Mouse (Mus musculus) brain, adult 10 weeks (tissue): Measurements from ENCODE around the gene Tmem95. TPM values are rescaled to one million over a fixed set of nuclear protein-coding genes. Genes with fewer than 3 reads are reported as not detected.

ENCODE experiments used
- polyA plus RNA-seq: library from polyadenylated mRNA; stranded (reverse); fragments of 350-450 nt; fragmentation: Illumina TruSeq; extraction: RNeasy Lipid Tissue Mini Kit (QIAGEN cat#74804); gene quantifications from one replicate; pipeline ENCODE4 v1.2.3, GENCODE M21; 2015; ENCODE audit warnings: low read depth, low replicate concordance

The Tmem95 gene
- polyA plus RNA-seq = not detected

GRCm38 (mm10) chr11:69877878-69878277 is at the start of gene Tmem95:
Tmem95 (minus strand) TSS chr11:69878018.

GRCm38 (mm10) chr11:69921114-69922011 is 43.5 kb upstream of the Tmem95 start, which contains the start of gene Eif5a:
Eif5a (minus strand) TSS chr11:69921958.

GRCm38 (mm10) chr11:69913554-69914371 is 35.9 kb upstream of the Tmem95 start, which contains the start of gene Gps2:
Gps2 (plus strand) TSS chr11:69913888.

GRCm38 (mm10) chr11:69900471-69901405 is 22.9 kb upstream of the Tmem95 start, which contains the start of the genes 2810408A11Rik and Neurl4:
2810408A11Rik (minus strand) TSS chr11:69900987.
Neurl4 (plus strand) TSS chr11:69901072.

GRCm38 (mm10) chr11:69895291-69895690 is 17.5 kb upstream of the Tmem95 start, which contains the start of gene Acap1:
Acap1 (minus strand) TSS chr11:69895539.

GRCm38 (mm10) chr11:69880853-69881603 is 3.2 kb upstream of the Tmem95 start, which contains the start of gene Kctd11:
Kctd11 (minus strand) TSS chr11:69881406.

GRCm38 (mm10) chr11:69858113-69858998 is 19.5 kb downstream of the Tmem95 start, which contains the start of gene Tnk1:
Tnk1 (minus strand) TSS chr11:69858730.

GRCm38 (mm10) chr11:69846198-69846680 is 31.6 kb downstream of the Tmem95 start, which contains the start of gene Plscr3:
Plscr3 (plus strand) TSS chr11:69846376.

GRCm38 (mm10) chr11:69837952-69838713 is 39.7 kb downstream of the Tmem95 start, which contains the start of gene Tmem256:
Tmem256 (plus strand) TSS chr11:69838514.

GRCm38 (mm10) chr11:69837604-69837951 is 40.2 kb downstream of the Tmem95 start, which contains the start of gene Nlgn2:
Nlgn2 (minus strand) TSS chr11:69837784.

Other genes starting within 250 kb of the Tmem95 start
- 92.2 TPM for gene Fxr2, start 245.0 kb downstream of the Tmem95 start, polyA plus RNA-seq
- gene Sox15, start 222.7 kb downstream of the Tmem95 start, polyA plus RNA-seq = not detected
- 97.8 TPM for gene Mpdu1, start 215.4 kb downstream of the Tmem95 start, polyA plus RNA-seq
- gene Cd68, start 211.9 kb downstream of the Tmem95 start, polyA plus RNA-seq = 18.2 TPM
- 435 TPM for gene Eif4a1, start 205.6 kb downstream of the Tmem95 start, polyA plus RNA-seq
- 110 TPM for gene Senp3, start 195.9 kb downstream of the Tmem95 start, polyA plus RNA-seq
- 4.0 TPM for gene Tnfsf13, start 192.2 kb downstream of the Tmem95 start, polyA plus RNA-seq
- gene Tnfsf12, start 182.2 kb downstream of the Tmem95 start, polyA plus RNA-seq = 14.5 TPM
- gene Tnfsfm13, start 181.9 kb downstream of the Tmem95 start, polyA plus RNA-seq = 2.1 TPM
- 26.2 TPM for gene Polr2a, start 119.4 kb downstream of the Tmem95 start, polyA plus RNA-seq
- not detected for gene Slc35g3, start 116.0 kb downstream of the Tmem95 start, polyA plus RNA-seq
- gene Zbtb4, start 112.1 kb downstream of the Tmem95 start, polyA plus RNA-seq = 61.8 TPM
- gene Chrnb1, start 82.1 kb downstream of the Tmem95 start, polyA plus RNA-seq = 0.61 TPM
- 16.9 TPM for gene Fgf11, start 76.2 kb downstream of the Tmem95 start, polyA plus RNA-seq
- gene Tmem102, start 72.4 kb downstream of the Tmem95 start, polyA plus RNA-seq = not detected
- not detected for gene Gm39566, start 62.7 kb downstream of the Tmem95 start, polyA plus RNA-seq
- gene Spem2, start 59.6 kb downstream of the Tmem95 start, polyA plus RNA-seq = not detected
- gene Spem1, start 55.8 kb downstream of the Tmem95 start, polyA plus RNA-seq = not detected
- 101 TPM for gene Nlgn2, start 40.2 kb downstream of the Tmem95 start, polyA plus RNA-seq
- gene Tmem256, start 39.5 kb downstream of the Tmem95 start, polyA plus RNA-seq = 280 TPM
- 18.8 TPM for gene Plscr3, start 31.6 kb downstream of the Tmem95 start, polyA plus RNA-seq
- gene Tnk1, start 19.3 kb downstream of the Tmem95 start, polyA plus RNA-seq = not detected
- 1.7 TPM for gene Kctd11, start 3.4 kb upstream of the Tmem95 start, polyA plus RNA-seq
- not detected for gene Acap1, start 17.5 kb upstream of the Tmem95 start, polyA plus RNA-seq
- gene 2810408A11Rik, start 23.0 kb upstream of the Tmem95 start, polyA plus RNA-seq = 0.33 TPM
- gene Neurl4, start 23.1 kb upstream of the Tmem95 start, polyA plus RNA-seq = 63.2 TPM
- gene Gps2, start 35.9 kb upstream of the Tmem95 start, polyA plus RNA-seq = 35.4 TPM
- 640 TPM for gene Eif5a, start 43.9 kb upstream of the Tmem95 start, polyA plus RNA-seq
- 4.8 TPM for gene Ybx2, start 57.8 kb upstream of the Tmem95 start, polyA plus RNA-seq
- gene Slc2a4, start 70.2 kb upstream of the Tmem95 start, polyA plus RNA-seq = 1.4 TPM
- gene Cldn7, start 86.8 kb upstream of the Tmem95 start, polyA plus RNA-seq = not detected
- 108 TPM for gene Ctdnep1, start 103.1 kb upstream of the Tmem95 start, polyA plus RNA-seq
- gene Elp5, start 104.5 kb upstream of the Tmem95 start, polyA plus RNA-seq = 115 TPM
- gene Gabarap, start 113.1 kb upstream of the Tmem95 start, polyA plus RNA-seq = 346 TPM
- 56.1 TPM for gene Phf23, start 117.8 kb upstream of the Tmem95 start, polyA plus RNA-seq
- 17.5 TPM for gene Dvl2, start 122.6 kb upstream of the Tmem95 start, polyA plus RNA-seq
- gene Acadvl, start 137.4 kb upstream of the Tmem95 start, polyA plus RNA-seq = 53.6 TPM
- 491 TPM for gene Dlg4, start 138.9 kb upstream of the Tmem95 start, polyA plus RNA-seq
- gene Asgr1, start 176.1 kb upstream of the Tmem95 start, polyA plus RNA-seq = 2.2 TPM
- not detected for gene Asgr2, start 214.6 kb upstream of the Tmem95 start, polyA plus RNA-seq